Mouse (Mus musculus) embryonic facial prominence, embryonic 11.5 days (tissue): Measurements from ENCODE around the gene Snx5. TPM values are rescaled to one million over a fixed set of nuclear protein-coding genes. Genes with fewer than 3 reads are reported as not detected.

Experiments
- ATAC-seq: fragments of 200-750 bp; cut with Nextera tagmentation; replicated peaks from 2 replicates; pipeline ENCODE4 v1.8.0; 2017; ENCODE audit warnings: low read depth; ENCODE audit not compliant: insufficient number of reproducible peaks, low FRiP score, low TSS enrichment
- DNase-seq: peaks from one replicate; pipeline ENCODE4 v3.0.0-alpha.2; 2015; ENCODE audit warnings: low spot score
- H3K27ac ChIP-seq: fragments of 300-500 bp; sonication (generic); replicated peaks from 2 replicates; pipeline ENCODE4 v1.5.1; 2014; ENCODE audit warnings: mild to moderate bottlenecking, low read depth, low read length, control low read depth
- H3K27me3 ChIP-seq: fragments of 300-500 bp; sonication (generic); 2 replicates; pipeline ENCODE4 v1.6.1; 2014; ENCODE audit warnings: mild to moderate bottlenecking, low read length, moderate library complexity, mixed read lengths; ENCODE audit not compliant: control insufficient read depth, insufficient read depth
- H3K36me3 ChIP-seq: fragments of 300-500 bp; sonication (generic); replicated peaks from 2 replicates; pipeline ENCODE4 v1.6.1; 2014; ENCODE audit warnings: low read depth, mild to moderate bottlenecking, low read length, moderate library complexity, mixed read lengths; ENCODE audit not compliant: control insufficient read depth, insufficient read depth
- H3K4me1 ChIP-seq: fragments of 300-500 bp; sonication (generic); 2 replicates; pipeline ENCODE4 v1.6.1; 2014; ENCODE audit warnings: low read length, mixed read lengths; ENCODE audit not compliant: control insufficient read depth, insufficient read depth
- H3K4me2 ChIP-seq: fragments of 300-500 bp; sonication (generic); 2 replicates; pipeline ENCODE4 v1.6.1; 2014; ENCODE audit warnings: low read depth, mild to moderate bottlenecking, control low read depth, low read length, moderate library complexity
- H3K4me3 ChIP-seq: fragments of 300-500 bp; sonication (generic); 2 replicates; pipeline ENCODE4 v1.5.1; 2014; ENCODE audit warnings: low read depth, low read length, control low read depth
- H3K9ac ChIP-seq: fragments of 300-500 bp; sonication (generic); replicated peaks from 2 replicates; pipeline ENCODE4 v1.6.1; 2014; ENCODE audit warnings: mild to moderate bottlenecking, control low read depth, low read length
- H3K9me3 ChIP-seq: fragments of 300-500 bp; sonication (generic); replicated peaks from 2 replicates; pipeline ENCODE4 v1.6.1; 2016; ENCODE audit warnings: mild to moderate bottlenecking, low read length, inconsistent platforms, mixed read lengths; ENCODE audit not compliant: control insufficient read depth
- WGBS: fragments of 180-500 bp; shearing (Covaris S2); extraction: QIAGEN DNeasy Blood & Tissue Kit; methylation state at CpG from one replicate; pipeline ENCODE4 v1.1.7; 2014; 5-methylcytosine and 5-hydroxymethylcytosine counted together
- polyA plus RNA-seq: library from polyadenylated mRNA; unstranded; fragments of >200 nt; fragmentation: Nextera tagmentation; extraction: Ambion mirVana; gene quantifications from 2 replicates; pipeline ENCODE4 v1.2.1, GENCODE M21; 2014

Gene Snx5
- polyA plus RNA-seq, result 145 and 148 TPM in 2 replicates

GRCm38 (mm10) chr2:144270507-144271420 lies at the start of gene Snx5, which contains the start of gene Mgme1:
Gene Snx5 (minus strand): TSS chr2:144270906.
Gene Mgme1 (plus strand): TSS chr2:144270663.
- peak; percentile 95 for ATAC-seq
- peak; percentile 97 for DNase-seq
- no peaks in the 10 kb centered on the region for H3K27me3 ChIP-seq
- H3K4me2 ChIP-seq, result peak within 1 kb of the TSS; percentile 72
- H3K9me3 ChIP-seq, result no peaks in the 10 kb centered on the region
- H3K27ac ChIP-seq, result peak within 1 kb of the TSS; percentile 86
- H3K9ac ChIP-seq, result peak within 1 kb of the TSS; percentile 96
- H3K4me3 ChIP-seq, result peak within 1 kb of the TSS; percentile 82
- H3K4me1 ChIP-seq, result no peaks in the 10 kb centered on the region
- H3K36me3 ChIP-seq, result no peaks in the 10 kb centered on the region
- under 1% methylated on average over 92 of the region's 93 CpGs for WGBS

GRCm38 (mm10) chr2:144311372-144311771 lies 40.7 kb upstream of the Snx5 start:
- no peaks in the 10 kb centered on the region for H3K4me1 ChIP-seq
- DNase-seq, result no peak
- ATAC-seq, result no peak
- no peaks in the 10 kb centered on the region for H3K9me3 ChIP-seq
- H3K9ac ChIP-seq, result no peak overlapping the region
- H3K36me3 ChIP-seq, result no peaks in the 10 kb centered on the region
- no peak overlapping the region for H3K27ac ChIP-seq
- 71% methylated on average over 2 of the region's 2 CpGs for WGBS
- H3K4me3 ChIP-seq, result no peak overlapping the region
- H3K27me3 ChIP-seq, result no peaks in the 10 kb centered on the region
- H3K4me2 ChIP-seq, result no peak overlapping the region

GRCm38 (mm10) chr2:144310273-144310672 lies 39.6 kb upstream of the Snx5 start:
- H3K27ac ChIP-seq, result no peak overlapping the region
- ATAC-seq (peak; percentile 37; the same call in 1 of the 2 replicates), DNase-seq (peak; percentile 12)
- no peaks in the 10 kb centered on the region for H3K4me1 ChIP-seq
- no peak overlapping the region for H3K4me2 ChIP-seq
- no peaks in the 10 kb centered on the region for H3K9me3 ChIP-seq
- no peak overlapping the region for H3K9ac ChIP-seq
- no peak overlapping the region for H3K4me3 ChIP-seq
- no peaks in the 10 kb centered on the region for H3K27me3 ChIP-seq
- H3K36me3 ChIP-seq, result no peaks in the 10 kb centered on the region
- WGBS, result 18% methylated on average over 5 of the region's 5 CpGs

GRCm38 (mm10) chr2:144308561-144308960 lies 37.9 kb upstream of the Snx5 start:
- ATAC-seq (no peak), DNase-seq (no peak)
- no peak overlapping the region for H3K4me3 ChIP-seq
- no peak overlapping the region for H3K27ac ChIP-seq
- no peaks in the 10 kb centered on the region for H3K36me3 ChIP-seq
- H3K27me3 ChIP-seq, result no peaks in the 10 kb centered on the region
- no peaks in the 10 kb centered on the region for H3K9me3 ChIP-seq
- H3K4me1 ChIP-seq, result no peaks in the 10 kb centered on the region
- H3K4me2 ChIP-seq, result no peak overlapping the region
- no peak overlapping the region for H3K9ac ChIP-seq
- 63% methylated on average over 8 of the region's 8 CpGs for WGBS

- Histone ChIP-seq H3K4me3 (no peak overlapping the region), H3K27me3 (no peaks in the 10 kb centered on the region), H3K4me1 (no peaks in the 10 kb centered on the region), H3K36me3 (no peaks in the 10 kb centered on the region), H3K9me3 (no peaks in the 10 kb centered on the region), H3K9ac (no peak overlapping the region), H3K27ac (no peak overlapping the region), H3K4me2 (no peak overlapping the region)
- ATAC-seq, result no peak
- WGBS, result 65% methylated on average over 18 of the region's 18 CpGs
- no peak for DNase-seq
Observed at GRCm38 (mm10) chr2:144305721-144306294, 35.1 kb upstream of the Snx5 start.

GRCm38 (mm10) chr2:144301101-144301500 lies 30.4 kb upstream of the Snx5 start:
- Histone ChIP-seq H3K9ac (no peak overlapping the region), H3K36me3 (no peaks in the 10 kb centered on the region), H3K27ac (no peak overlapping the region), H3K4me1 (no peaks in the 10 kb centered on the region), H3K4me2 (no peak overlapping the region), H3K9me3 (no peaks in the 10 kb centered on the region), H3K4me3 (no peak overlapping the region), H3K27me3 (no peaks in the 10 kb centered on the region)
- DNase-seq (no peak), ATAC-seq (no peak)
- WGBS, result 90% methylated on average over 11 of the region's 11 CpGs

GRCm38 (mm10) chr2:144299749-144300669 lies 29.3 kb upstream of the Snx5 start:
- Histone ChIP-seq H3K4me1 (no peaks in the 10 kb centered on the region), H3K36me3 (no peaks in the 10 kb centered on the region), H3K27ac (no peak overlapping the region), H3K4me2 (no peak overlapping the region), H3K27me3 (no peaks in the 10 kb centered on the region), H3K9ac (no peak overlapping the region), H3K9me3 (no peaks in the 10 kb centered on the region), H3K4me3 (no peak overlapping the region)
- ATAC-seq (no peak), DNase-seq (no peak)
- WGBS, result 80% methylated on average over 9 of the region's 9 CpGs
